Mouse (Mus musculus) E14TG2a.4 (cell line): ENCODE results near the gene Ifrd2.

Experiments
- CTCF ChIP-seq: conservative IDR thresholded peaks from 2 replicates; pipeline ENCODE4 v1.5.1; 2014; ENCODE audit warnings: low read length
- NANOG ChIP-seq: IDR thresholded peaks from 2 replicates; pipeline ENCODE4 v1.6.1; 2014; ENCODE audit warnings: borderline replicate concordance, low read length, mixed read lengths

DNA sequence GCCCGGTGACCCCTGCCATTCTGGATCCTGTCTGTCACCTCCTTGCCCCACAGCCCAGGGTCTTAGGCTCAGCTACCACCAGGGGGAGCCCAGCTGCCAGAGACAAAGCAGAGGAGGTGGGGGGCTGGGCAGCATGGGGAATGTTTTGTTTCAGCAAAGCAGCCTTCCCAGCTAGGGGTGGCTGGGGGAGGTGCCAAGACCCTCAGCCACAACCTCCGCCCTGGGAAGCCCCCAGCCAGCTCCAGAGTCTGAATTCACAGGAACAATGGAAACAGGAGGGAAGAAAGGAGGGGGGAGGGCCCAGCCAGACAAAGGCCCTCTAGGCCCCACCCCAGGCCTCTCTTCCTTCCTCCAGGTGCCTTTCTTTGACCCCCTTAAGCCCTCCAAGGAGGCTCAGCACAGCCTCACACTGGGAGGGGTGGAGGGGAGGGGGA is 39.4 kb downstream of the Ifrd2 start:
- TF ChIP-seq CTCF (peak; percentile 83), NANOG (no peak)
